Mouse (Mus musculus) gastrocnemius, postnatal 10 days (tissue): Measurements from ENCODE around the gene Irf3. TPM values are rescaled to one million over a fixed set of nuclear protein-coding genes. Genes with fewer than 3 reads are reported as not detected.
"Not testable (repeated sequence)": the region's sequence is repeated elsewhere in the genome, so short reads cannot be mapped to it uniquely, and the experiment has no call there.

ENCODE experiments used
- DNase-seq: peaks from one replicate; pipeline ENCODE4 v3.0.0; 2021; ENCODE audit warnings: mixed read lengths
- total RNA-seq, 2 experiments: library from RNA; stranded (reverse); gene quantifications; 2 replicates each; pipeline ENCODE4 v1.2.3; 2021

Gene Irf3
- total RNA-seq, 2 experiments from 2014 or later, result 26.5 to 35.8 TPM

- DNase-seq, result no peak
These were observed 10.4 kb downstream of the Irf3 start for GRCm38 (mm10) chr7:45007846-45008245.

DNA sequence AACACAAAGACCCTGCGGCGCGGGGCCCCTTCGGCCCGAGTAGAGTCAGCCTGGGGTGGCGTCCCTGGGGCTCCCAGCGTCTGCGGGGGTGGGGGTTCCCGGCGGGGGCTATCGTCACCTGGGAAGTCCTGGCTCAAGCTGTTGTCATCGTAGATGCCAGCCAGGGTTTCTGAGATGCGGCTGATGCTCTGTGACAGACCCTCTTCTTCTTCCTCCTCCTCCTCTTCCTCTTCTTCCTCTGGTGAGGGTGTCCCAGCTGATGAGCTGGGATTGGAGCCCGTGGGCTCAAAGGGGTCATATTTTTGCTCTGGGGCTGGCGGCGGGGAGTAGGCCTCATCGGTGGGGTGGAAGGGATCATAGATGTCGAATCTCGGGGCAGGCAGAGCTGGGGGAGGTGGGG lies 11.0 kb downstream of the Irf3 start:
- no peak for DNase-seq

GRCm38 (mm10) chr7:45012011-45012410 lies 14.6 kb downstream of the Irf3 start:
- DNase-seq, result no peak

- no peak for DNase-seq
These were observed 15.4 kb downstream of the Irf3 start for GRCm38 (mm10) chr7:45012824-45013223.

GRCm38 (mm10) chr7:45013366-45014095 lies 16.1 kb downstream of the Irf3 start:
- DNase-seq, result no peak

GRCm38 (mm10) chr7:45014096-45014451 lies 16.6 kb downstream of the Irf3 start:
- no peak for DNase-seq

DNA sequence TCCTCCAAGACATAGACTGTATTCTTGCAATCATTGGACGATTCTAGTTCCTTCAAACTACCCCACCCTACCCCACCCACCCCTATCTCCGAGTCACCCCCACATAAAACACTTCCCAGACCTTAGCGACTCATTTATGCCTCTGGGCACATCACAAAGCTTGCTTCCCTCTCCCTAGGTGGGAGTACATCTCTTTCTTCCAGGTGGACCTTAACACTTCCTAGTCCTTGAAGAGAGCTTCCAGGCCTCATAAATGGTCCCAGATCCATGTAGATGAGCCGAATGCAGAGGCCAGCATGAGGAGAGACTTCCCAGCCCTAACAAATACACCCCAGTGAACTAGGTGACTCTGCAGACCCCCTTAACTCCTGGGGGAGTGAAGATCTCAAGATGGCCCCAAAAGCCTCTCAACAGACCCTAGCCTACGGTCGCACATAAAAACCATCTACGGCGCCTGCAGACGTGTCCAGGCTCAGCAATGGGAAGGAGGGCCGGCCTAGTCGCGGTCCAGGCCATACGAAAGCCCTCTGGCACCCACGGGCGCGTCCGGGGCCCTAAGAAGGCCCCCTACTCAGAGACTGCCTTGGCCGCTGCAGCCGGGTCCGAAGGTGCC lies 18.0 kb downstream of the Irf3 start:
- no peak for DNase-seq

- peak; percentile 98 for DNase-seq
These were observed 18.6 kb downstream of the Irf3 start, which contains the start of gene Scaf1 for GRCm38 (mm10) chr7:45015957-45016612. Scaf1 (minus strand) TSS chr7:45016363.

DNA sequence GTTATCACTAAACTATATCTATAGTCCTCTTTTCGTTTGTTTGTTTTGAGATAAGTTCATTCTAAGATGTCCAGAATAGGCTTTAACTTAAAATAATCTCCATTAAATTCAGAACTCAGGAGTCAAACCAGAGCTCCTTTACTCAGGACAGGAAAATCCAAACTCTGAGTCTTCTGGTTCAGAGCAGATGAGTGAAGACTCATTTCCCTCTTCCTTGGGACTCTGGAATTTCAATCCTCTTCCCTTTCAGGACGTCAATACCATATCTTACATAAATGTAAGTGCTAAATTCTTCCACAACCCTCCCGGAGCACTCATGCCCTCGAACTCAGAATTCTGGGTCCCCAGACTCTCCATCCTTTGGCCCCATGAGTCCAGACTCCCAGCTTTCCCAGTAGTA lies 19.3 kb downstream of the Irf3 start:
- DNase-seq, result no peak

DNA sequence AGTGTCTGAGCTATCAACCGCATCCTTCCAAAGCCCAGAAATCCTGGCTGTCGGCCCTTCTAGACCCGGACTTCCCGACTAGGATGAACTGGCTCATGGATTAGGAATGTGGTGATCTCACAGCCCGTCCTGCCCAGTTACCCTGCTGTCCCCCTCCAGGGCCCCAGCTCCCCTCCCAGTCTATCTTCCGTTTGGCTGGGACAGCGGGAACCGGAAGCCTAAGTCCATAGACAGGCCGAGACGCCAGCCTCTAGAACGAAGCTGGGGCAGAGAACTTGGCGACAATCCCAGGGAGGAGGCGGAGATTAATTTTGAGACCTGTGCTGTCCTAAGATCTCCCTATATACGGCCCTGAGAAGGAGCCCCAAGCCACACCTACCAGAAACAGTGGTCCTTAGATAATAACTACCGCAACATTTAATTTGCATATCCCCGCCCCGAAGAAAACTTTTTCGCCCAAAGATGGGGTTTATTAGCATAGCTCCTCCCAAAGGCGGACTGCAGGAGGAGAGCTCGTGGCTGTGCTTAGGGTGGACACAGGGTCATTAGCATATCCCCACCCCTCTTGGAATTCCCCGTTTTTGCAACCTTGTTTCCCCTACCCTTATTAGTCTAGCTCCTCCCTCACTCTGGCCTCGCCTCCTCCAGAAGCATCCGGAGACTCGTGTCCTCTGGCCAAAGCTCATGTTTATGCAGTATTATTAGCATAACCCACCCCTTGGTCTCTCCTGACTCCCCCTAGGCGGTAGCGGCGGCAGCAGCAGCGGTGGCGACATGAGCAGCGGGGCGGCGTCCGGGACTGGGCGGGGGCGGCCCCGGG lies 20.0 kb downstream of the Irf3 start, which contains the start of gene Rras:
Rras (plus strand) TSS at position 720 of the 820 bp plus-strand sequence.
- peak; percentile 85 for DNase-seq

DNA sequence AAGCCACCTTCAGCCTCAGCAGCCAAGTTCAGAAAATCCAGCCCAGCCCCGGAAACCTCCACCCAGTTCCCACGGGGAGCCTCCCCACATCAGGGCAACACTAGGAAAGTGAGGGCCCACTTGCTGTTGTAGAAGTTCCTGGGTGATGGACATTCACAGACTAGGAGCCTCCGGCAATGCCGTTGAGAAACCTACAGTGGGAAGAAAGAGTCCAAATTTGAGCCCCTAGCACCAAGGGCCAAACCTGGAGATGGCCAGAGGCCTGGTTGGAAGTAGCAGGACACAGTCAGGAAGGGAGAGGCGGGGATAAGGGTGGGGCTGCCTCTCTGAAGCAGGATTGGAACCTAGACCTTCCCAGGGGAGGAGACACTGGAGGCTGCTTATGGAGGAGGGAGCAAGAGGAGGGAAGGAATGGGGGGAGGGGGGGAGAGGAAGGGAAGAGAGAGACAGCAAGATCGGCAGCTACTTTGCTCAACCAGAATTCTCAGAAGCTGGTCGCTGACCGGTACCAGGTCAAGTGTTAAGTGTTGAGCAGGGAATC lies 21.7 kb downstream of the Irf3 start:
- peak; percentile 47 for DNase-seq

- no peak for DNase-seq
These were observed 22.8 kb downstream of the Irf3 start for GRCm38 (mm10) chr7:45020225-45020624.

DNA sequence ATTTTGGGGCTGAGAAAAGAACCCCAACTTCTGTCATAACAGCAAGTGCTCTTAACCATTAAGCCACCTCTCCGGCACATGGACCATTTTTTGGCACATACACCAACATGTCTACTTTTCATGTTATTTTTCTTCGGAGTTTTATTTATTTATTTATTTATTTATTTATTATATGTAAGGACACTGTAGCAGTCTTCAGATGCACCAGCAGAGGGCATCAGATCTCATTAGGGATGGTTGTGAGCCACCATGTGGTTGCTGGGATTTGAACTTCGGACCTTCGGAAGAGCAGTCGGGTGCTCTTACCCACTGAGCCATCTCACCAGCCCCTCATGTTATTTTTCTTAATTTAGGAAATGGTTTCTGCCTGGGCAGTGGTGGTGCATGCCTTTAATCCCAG lies 26.3 kb downstream of the Irf3 start:
- not testable (repeated sequence) for DNase-seq

DNA sequence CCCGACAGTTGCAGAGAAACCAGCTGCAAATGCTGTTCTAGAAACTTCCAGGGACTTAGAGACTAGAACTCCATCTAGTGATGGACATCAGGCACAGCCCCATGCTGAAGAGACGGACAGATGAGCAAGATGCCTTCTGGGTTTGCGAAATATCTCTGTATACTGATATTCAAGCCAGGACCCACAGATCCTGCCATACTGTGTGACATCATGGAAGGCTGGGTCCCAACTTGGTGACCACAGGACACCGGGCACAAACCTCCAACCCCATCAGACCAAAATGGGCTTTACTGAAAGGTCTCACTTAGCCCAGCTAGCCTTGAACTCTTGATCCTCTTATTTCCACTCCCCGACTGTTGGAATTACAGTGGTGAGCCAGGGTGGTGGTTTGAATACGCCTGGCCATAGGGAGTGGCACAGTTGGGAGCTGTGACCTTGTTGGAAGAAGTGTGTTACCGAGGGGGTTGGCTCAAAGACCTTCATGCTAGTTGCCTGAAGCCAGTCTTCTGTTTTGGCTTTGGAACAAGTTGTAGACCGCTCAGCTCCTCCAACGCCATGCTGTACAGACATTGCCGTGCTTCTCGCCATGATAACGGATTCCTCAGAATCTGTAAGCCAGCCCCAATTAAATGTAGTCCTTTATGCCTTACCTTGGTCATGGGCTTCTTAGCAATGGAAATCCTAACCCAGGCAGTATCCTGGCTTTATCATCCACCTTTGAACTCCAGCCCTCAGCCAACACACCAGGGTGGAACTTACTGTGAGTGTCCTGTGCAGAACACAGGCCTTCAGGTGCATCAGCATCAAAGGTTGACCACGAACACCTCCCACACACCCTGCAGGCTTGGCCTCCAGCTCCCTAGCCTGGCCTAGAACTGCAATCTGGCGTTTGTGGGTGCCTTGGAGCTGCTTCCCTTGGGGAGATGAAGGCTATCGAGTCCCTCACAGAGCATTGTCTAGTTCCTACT lies 27.1 kb downstream of the Irf3 start:
- DNase-seq, result no peak

DNA sequence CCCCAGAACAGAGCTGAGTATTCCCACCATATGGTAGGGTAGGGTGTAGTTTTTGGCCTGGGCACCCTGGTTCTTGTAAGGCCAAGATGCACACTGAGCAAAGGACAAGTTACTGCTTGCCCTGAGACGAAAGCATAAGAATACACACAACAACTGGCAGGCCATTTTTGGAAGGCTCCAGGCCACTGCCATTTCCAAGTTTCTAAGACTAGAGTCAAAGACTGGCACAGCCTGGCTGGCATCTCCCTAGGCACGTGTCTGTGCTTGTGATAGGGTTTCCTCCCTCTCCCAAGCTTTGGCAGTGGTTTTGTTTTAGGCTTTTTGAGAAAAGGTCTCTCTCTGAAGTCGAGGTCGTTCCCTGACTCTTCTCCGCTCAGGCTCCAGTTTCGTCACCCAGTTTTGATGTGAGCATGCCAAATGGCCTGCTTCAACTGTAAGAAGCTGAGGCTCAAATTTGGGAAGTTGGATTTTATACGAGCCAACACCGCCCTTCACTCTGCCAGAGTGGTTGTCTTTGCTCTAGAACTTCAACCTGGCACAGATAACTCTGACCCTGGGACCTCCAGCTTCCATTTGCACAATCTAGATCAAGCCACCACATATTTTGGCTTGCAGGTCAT lies 28.3 kb downstream of the Irf3 start:
- DNase-seq, result no peak

DNA sequence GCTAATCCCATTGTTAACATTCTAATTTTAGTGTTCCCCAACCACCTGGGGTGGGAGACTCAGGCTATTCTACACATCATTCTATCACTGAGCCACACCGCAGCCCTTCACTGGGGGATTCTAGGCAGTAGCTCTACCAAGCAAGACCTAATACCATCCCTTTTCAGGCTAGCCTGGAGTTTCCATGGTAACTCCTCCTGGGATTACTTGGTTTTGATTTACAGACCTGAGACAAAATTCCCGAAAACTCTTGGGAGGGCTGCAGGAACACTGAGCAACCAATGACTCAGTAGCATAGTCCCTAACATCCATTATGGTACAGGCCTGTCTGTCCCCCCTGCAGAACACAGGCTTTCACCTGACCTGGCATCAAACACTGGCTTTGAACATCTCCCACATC lies 28.8 kb downstream of the Irf3 start:
- DNase-seq, result no peak

GRCm38 (mm10) chr7:45027761-45028160 lies 30.3 kb downstream of the Irf3 start:
- no peak for DNase-seq

DNA sequence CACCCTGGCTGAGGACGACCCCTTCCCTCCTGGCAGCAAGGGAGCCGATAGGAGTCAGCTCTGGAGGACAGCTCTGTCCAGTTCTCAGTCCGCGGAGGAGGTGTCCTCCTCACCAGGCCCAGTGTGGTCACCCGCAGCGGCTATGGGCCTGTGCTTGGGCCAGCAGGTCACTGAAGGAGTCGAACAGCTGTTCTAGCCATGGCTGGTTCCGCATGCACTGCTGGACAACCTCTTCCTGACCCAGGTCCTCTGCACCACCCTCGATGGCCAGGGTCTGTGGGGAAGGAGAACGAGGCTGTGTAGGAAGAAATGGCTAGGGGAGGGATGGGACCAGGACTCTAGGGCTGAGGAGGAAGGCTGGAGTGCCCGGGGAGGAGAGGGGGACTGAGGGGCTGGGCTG lies 30.9 kb downstream of the Irf3 start:
- DNase-seq, result no peak

DNA sequence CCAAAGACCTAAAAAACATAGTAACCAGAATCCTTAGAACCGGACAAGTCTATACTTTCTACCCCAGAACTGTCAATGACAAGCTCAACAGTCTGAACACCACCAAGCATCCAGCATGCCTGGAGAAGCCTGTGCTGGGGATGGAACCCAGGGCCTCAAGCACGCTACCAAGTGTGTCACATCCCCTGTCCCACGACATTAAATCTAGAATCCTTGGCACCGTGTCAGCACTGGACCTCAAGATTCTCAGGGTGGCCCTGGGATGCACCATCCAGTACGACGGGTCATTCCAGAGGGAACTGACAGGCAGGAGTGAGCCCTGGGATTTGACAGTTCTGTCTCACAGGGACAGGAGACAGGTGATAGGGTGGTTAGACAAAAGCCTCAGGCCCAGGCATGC lies 32.5 kb downstream of the Irf3 start:
- DNase-seq, result no peak

- no peak for DNase-seq
These were observed 33.4 kb downstream of the Irf3 start for GRCm38 (mm10) chr7:45030857-45031256.
